Mouse (Mus musculus): Measurements from ENCODE around the gene Arrdc2. TPM values are rescaled to one million over a fixed set of nuclear protein-coding genes. Genes with fewer than 3 reads are reported as not detected.

Gene Arrdc2
- total RNA-seq, 2 experiments from 2014 or later: 15.0 to 18.1 TPM

GRCm38 (mm10) chr8:70816679-70817078, 22.8 kb downstream of the Arrdc2 start:
- ATAC-seq (replicated peaks; ENCODE audit: low FRiP score, poor library complexity, severe bottlenecking): no peak

- ATAC-seq (replicated peaks; ENCODE audit: low FRiP score, poor library complexity, severe bottlenecking): no peak
Measured at GRCm38 (mm10) chr8:70812885-70813284, 26.6 kb downstream of the Arrdc2 start.

- ATAC-seq (replicated peaks; ENCODE audit: low FRiP score, poor library complexity, severe bottlenecking): no peak
Measured at GRCm38 (mm10) chr8:70812055-70812454, 27.5 kb downstream of the Arrdc2 start.

- ATAC-seq (replicated peaks; ENCODE audit: low FRiP score, poor library complexity, severe bottlenecking): no peak
Measured at GRCm38 (mm10) chr8:70810962-70811680, 28.4 kb downstream of the Arrdc2 start.

GRCm38 (mm10) chr8:70808955-70809701, 30.4 kb downstream of the Arrdc2 start:
- no peak for ATAC-seq (replicated peaks; ENCODE audit: low FRiP score, poor library complexity, severe bottlenecking)

GRCm38 (mm10) chr8:70808239-70808638, 31.3 kb downstream of the Arrdc2 start, which contains the start of gene Il12rb1:
Gene Il12rb1, plus strand, starts transcription at chr8:70808449.
- no peak for ATAC-seq (replicated peaks; ENCODE audit: low FRiP score, poor library complexity, severe bottlenecking)

- no peak for ATAC-seq (replicated peaks; ENCODE audit: low FRiP score, poor library complexity, severe bottlenecking)
Measured at GRCm38 (mm10) chr8:70807304-70807703, 32.2 kb downstream of the Arrdc2 start.

GRCm38 (mm10) chr8:70806541-70806940, 33.0 kb downstream of the Arrdc2 start:
- ATAC-seq (replicated peaks; ENCODE audit: low FRiP score, poor library complexity, severe bottlenecking): no peak

GRCm38 (mm10) chr8:70804481-70805206, 34.9 kb downstream of the Arrdc2 start, which contains the start of gene Mast3:
Gene Mast3, minus strand, starts transcription at chr8:70805054.
- peak; percentile 90 for ATAC-seq (replicated peaks; ENCODE audit: low FRiP score, poor library complexity, severe bottlenecking)

- ATAC-seq (replicated peaks; ENCODE audit: low FRiP score, poor library complexity, severe bottlenecking): no peak
Measured at GRCm38 (mm10) chr8:70803761-70804480, 35.6 kb downstream of the Arrdc2 start.

GRCm38 (mm10) chr8:70802786-70803510, 36.6 kb downstream of the Arrdc2 start:
- no peak for ATAC-seq (replicated peaks; ENCODE audit: low FRiP score, poor library complexity, severe bottlenecking)

GRCm38 (mm10) chr8:70801830-70802229, 37.7 kb downstream of the Arrdc2 start:
- no peak for ATAC-seq (replicated peaks; ENCODE audit: low FRiP score, poor library complexity, severe bottlenecking)

GRCm38 (mm10) chr8:70801156-70801555, 38.4 kb downstream of the Arrdc2 start:
- no peak for ATAC-seq (replicated peaks; ENCODE audit: low FRiP score, poor library complexity, severe bottlenecking)

GRCm38 (mm10) chr8:70800648-70801047, 38.9 kb downstream of the Arrdc2 start:
- no peak for ATAC-seq (replicated peaks; ENCODE audit: low FRiP score, poor library complexity, severe bottlenecking)

GRCm38 (mm10) chr8:70798281-70798680, 41.2 kb downstream of the Arrdc2 start:
- ATAC-seq (replicated peaks; ENCODE audit: low FRiP score, poor library complexity, severe bottlenecking): no peak

GRCm38 (mm10) chr8:70797081-70798070, 42.1 kb downstream of the Arrdc2 start:
- peak; percentile 72 for ATAC-seq (replicated peaks; ENCODE audit: low FRiP score, poor library complexity, severe bottlenecking)

GRCm38 (mm10) chr8:70796403-70797080, 43.0 kb downstream of the Arrdc2 start:
- no peak for ATAC-seq (replicated peaks; ENCODE audit: low FRiP score, poor library complexity, severe bottlenecking)

All from erythroblast, adult 5-6 weeks (primary cell).